Mouse (Mus musculus) limb, embryonic 11.5 days (tissue): ENCODE results near the gene Uhrf1. TPM values are rescaled to one million over a fixed set of nuclear protein-coding genes. Genes with fewer than 3 reads are reported as not detected.

Source experiments
- ATAC-seq: fragments of 200-750 bp; cut with Nextera tagmentation; 2 replicates; pipeline ENCODE4 v1.8.0; 2017; ENCODE audit warnings: low read depth; ENCODE audit not compliant: insufficient number of reproducible peaks, low FRiP score, low TSS enrichment
- DNase-seq: peaks from one replicate; pipeline ENCODE4 v3.0.0-alpha.2; 2015; ENCODE audit warnings: low spot score
- H3K27ac ChIP-seq: fragments of 300-500 bp; sonication (generic); replicated peaks from 2 replicates; pipeline ENCODE4 v1.5.1; 2014; ENCODE audit warnings: low read depth, mild to moderate bottlenecking, low read length
- H3K27me3 ChIP-seq: fragments of 300-500 bp; sonication (generic); 2 replicates; pipeline ENCODE4 v1.6.1; 2014; ENCODE audit warnings: mild to moderate bottlenecking, low read length, mixed read lengths; ENCODE audit not compliant: control insufficient read depth, insufficient read depth
- H3K36me3 ChIP-seq: fragments of 300-500 bp; sonication (generic); 2 replicates; pipeline ENCODE4 v1.6.1; 2014; ENCODE audit warnings: mild to moderate bottlenecking, low read length, moderate library complexity, mixed read lengths; ENCODE audit not compliant: control insufficient read depth, insufficient read depth
- H3K4me1 ChIP-seq: fragments of 300-500 bp; sonication (generic); 2 replicates; pipeline ENCODE4 v1.6.1; 2014; ENCODE audit warnings: low read length, mixed read lengths; ENCODE audit not compliant: control insufficient read depth, insufficient read depth
- H3K4me2 ChIP-seq: fragments of 300-500 bp; sonication (generic); 2 replicates; pipeline ENCODE4 v1.6.1; 2014; ENCODE audit warnings: low read depth, mild to moderate bottlenecking, moderate library complexity; ENCODE audit not compliant: severe bottlenecking
- H3K4me3 ChIP-seq: fragments of 300-500 bp; sonication (generic); 2 replicates; pipeline ENCODE4 v1.5.1; 2014; ENCODE audit warnings: low read depth, low read length
- H3K9ac ChIP-seq: fragments of 300-500 bp; sonication (generic); 2 replicates; pipeline ENCODE4 v1.6.1; 2014; ENCODE audit warnings: mild to moderate bottlenecking, low read length
- H3K9me3 ChIP-seq: fragments of 300-500 bp; sonication (generic); 2 replicates; pipeline ENCODE4 v1.6.1; 2016; ENCODE audit warnings: low read length; ENCODE audit not compliant: control insufficient read depth
- WGBS: fragments of 180-500 bp; shearing (Covaris S2); extraction: QIAGEN DNeasy Blood & Tissue Kit; methylation state at CpG from one replicate; pipeline ENCODE4 v1.1.7; 2014; 5-methylcytosine and 5-hydroxymethylcytosine counted together
- polyA plus RNA-seq: library from polyadenylated mRNA; unstranded; fragments of >200 nt; fragmentation: Nextera tagmentation; extraction: Ambion mirVana; gene quantifications from 2 replicates; pipeline ENCODE4 v1.2.1, GENCODE M21; 2014

Gene Uhrf1
- polyA plus RNA-seq, 1 experiment from 2014 or later: 153 TPM

- WGBS: 84% methylated on average over 3 of the region's 3 CpGs
- peak overlapping the region; percentile 40; the same call in 1 of the 2 replicates for H3K9ac ChIP-seq
- no peak for DNase-seq
Observed at GRCm38 (mm10) chr17:56269741-56270140, 33.4 kb upstream of the Uhrf1 start.

GRCm38 (mm10) chr17:56271609-56272253 is 31.4 kb upstream of the Uhrf1 start:
- Histone ChIP-seq H3K9ac (no peak overlapping the region), H3K4me3 (no peak overlapping the region), H3K27me3 (no peaks in the 10 kb centered on the region), H3K9me3 (no peaks in the 10 kb centered on the region), H3K4me1 (0 out of 2 replicates have a peak, but pooled peaks cover 2% of the 10 kb centered on the region), H3K27ac (no peak overlapping the region), H3K36me3 (no peaks in the 10 kb centered on the region; the same call in none of the 2 replicates), H3K4me2 (no peak overlapping the region)
- ATAC-seq: no peak
- 89% methylated on average over 12 of the region's 12 CpGs for WGBS
- DNase-seq: no peak

More at GRCm38 (mm10) chr17:56269741-56270140, 33.4 kb upstream of the Uhrf1 start:
- H3K4me1 ChIP-seq: no peaks in the 10 kb centered on the region
- peak overlapping the region; percentile 24; the same call in 1 of the 2 replicates for H3K4me3 ChIP-seq
- H3K27me3 ChIP-seq: no peaks in the 10 kb centered on the region
- H3K27ac ChIP-seq: no peak overlapping the region
- no peaks in the 10 kb centered on the region for H3K9me3 ChIP-seq
- no peaks in the 10 kb centered on the region; the same call in none of the 2 replicates for H3K36me3 ChIP-seq
- peak overlapping the region; percentile 58 for H3K4me2 ChIP-seq
- no peak for ATAC-seq

GRCm38 (mm10) chr17:56272644-56273043 is 30.5 kb upstream of the Uhrf1 start:
- no peak for ATAC-seq
- WGBS: 84% methylated on average over 3 of the region's 3 CpGs

GRCm38 (mm10) chr17:56273482-56273881 is 29.6 kb upstream of the Uhrf1 start:
- Histone ChIP-seq H3K27me3 (no peaks in the 10 kb centered on the region), H3K9me3 (no peaks in the 10 kb centered on the region), H3K9ac (no peak overlapping the region; the same call in 1 of the 2 replicates), H3K36me3 (peaks cover 3% of the 10 kb centered on the region), H3K4me3 (no peak overlapping the region), H3K4me1 (0 out of 2 replicates have a peak, but pooled peaks cover 2% of the 10 kb centered on the region), H3K4me2 (no peak overlapping the region), H3K27ac (no peak overlapping the region)
- 79% methylated on average over 7 of the region's 7 CpGs for WGBS
- DNase-seq (no peak), ATAC-seq (no peak)

More at GRCm38 (mm10) chr17:56272644-56273043, 30.5 kb upstream of the Uhrf1 start:
- H3K4me3 ChIP-seq: no peak overlapping the region
- H3K9me3 ChIP-seq: no peaks in the 10 kb centered on the region
- H3K36me3 ChIP-seq: no peaks in the 10 kb centered on the region; the same call in none of the 2 replicates
- H3K27me3 ChIP-seq: no peaks in the 10 kb centered on the region
- H3K9ac ChIP-seq: no peak overlapping the region
- H3K4me1 ChIP-seq: 0 out of 2 replicates have a peak, but pooled peaks cover 2% of the 10 kb centered on the region
- H3K27ac ChIP-seq: no peak overlapping the region
- no peak for DNase-seq
- H3K4me2 ChIP-seq: no peak overlapping the region

- Histone ChIP-seq H3K27me3 (no peaks in the 10 kb centered on the region), H3K9ac (no peak overlapping the region; the same call in 1 of the 2 replicates), H3K4me1 (0 out of 2 replicates have a peak, but pooled peaks cover 2% of the 10 kb centered on the region), H3K27ac (no peak overlapping the region), H3K4me3 (no peak overlapping the region), H3K4me2 (no peak overlapping the region), H3K9me3 (no peaks in the 10 kb centered on the region), H3K36me3 (peaks cover 3% of the 10 kb centered on the region)
- no peak for ATAC-seq
- no peak for DNase-seq
- 89% methylated on average over 5 of the region's 5 CpGs for WGBS
Observed at GRCm38 (mm10) chr17:56273986-56274385, 29.1 kb upstream of the Uhrf1 start.

- ATAC-seq (peak; percentile 11), DNase-seq (no peak)
- H3K36me3 ChIP-seq: peaks cover 8% of the 10 kb centered on the region
- peak overlapping the region; percentile 66 for H3K4me2 ChIP-seq
- H3K9ac ChIP-seq: peak overlapping the region; percentile 60
- 0 out of 2 replicates have a peak, but pooled peaks cover 2% of the 10 kb centered on the region for H3K4me1 ChIP-seq
- WGBS: 34% methylated on average over 5 of the region's 5 CpGs
- no peaks in the 10 kb centered on the region for H3K9me3 ChIP-seq
- H3K4me3 ChIP-seq: peak overlapping the region; percentile 48
- H3K27me3 ChIP-seq: no peaks in the 10 kb centered on the region
- no peak overlapping the region; the same call in 1 of the 2 replicates for H3K27ac ChIP-seq
Observed at GRCm38 (mm10) chr17:56275842-56276480, 27.2 kb upstream of the Uhrf1 start.

GRCm38 (mm10) chr17:56276643-56277566 is 26.2 kb upstream of the Uhrf1 start, which contains the start of gene Ticam1:
Gene Ticam1, minus strand, starts transcription at chr17:56276786.
- ATAC-seq: peak; percentile 89
- peak within 1 kb of the TSS; percentile 60 for H3K9ac ChIP-seq
- peak within 1 kb of the TSS; percentile 61 for H3K27ac ChIP-seq
- H3K4me2 ChIP-seq: peak within 1 kb of the TSS; percentile 66
- peak; percentile 93 for DNase-seq
- peaks cover 13% of the 10 kb centered on the region for H3K36me3 ChIP-seq
- 9% methylated on average over 19 of the region's 21 CpGs for WGBS
- H3K27me3 ChIP-seq: no peaks in the 10 kb centered on the region
- H3K4me3 ChIP-seq: peak within 1 kb of the TSS; percentile 48
- H3K9me3 ChIP-seq: no peaks in the 10 kb centered on the region
- 0 out of 2 replicates have a peak, but pooled peaks cover 2% of the 10 kb centered on the region for H3K4me1 ChIP-seq

- WGBS: 39% methylated on average over 2 of the region's 2 CpGs
- peak overlapping the region; percentile 66; the same call in 1 of the 2 replicates for H3K4me2 ChIP-seq
- no peak overlapping the region for H3K9ac ChIP-seq
- ATAC-seq (no peak), DNase-seq (peak; percentile 34)
- 0 out of 2 replicates have a peak, but pooled peaks cover 2% of the 10 kb centered on the region for H3K4me1 ChIP-seq
- no peaks in the 10 kb centered on the region for H3K27me3 ChIP-seq
- H3K4me3 ChIP-seq: no peak overlapping the region
- 0 out of 2 replicates have a peak overlapping the region, but pooled peaks have one; percentile 61 for H3K27ac ChIP-seq
- H3K36me3 ChIP-seq: peaks cover 13% of the 10 kb centered on the region
- H3K9me3 ChIP-seq: no peaks in the 10 kb centered on the region
Observed at GRCm38 (mm10) chr17:56277567-56277893, 25.6 kb upstream of the Uhrf1 start.
